Mouse (Mus musculus) monocyte, adult 2 months (primary cell): Measurements from ENCODE around the gene Myom1.
A peak's percentile ranks its signal among the peaks of the same experiment; 100 is the strongest.

Experiments used
- DNase-seq, 2 experiments: peaks; one replicate each; pipeline ENCODE4 v3.0.0; 2022; ENCODE audit warnings: low spot score in 2 of 2, low read depth in 1 of 2

The Myom1 gene

GRCm38 (mm10) chr17:71002081-71002743, at the start of gene Myom1:
Gene Myom1 (plus strand): TSS chr17:71002633.
- peak; percentile 96 to 99 for DNase-seq

DNA sequence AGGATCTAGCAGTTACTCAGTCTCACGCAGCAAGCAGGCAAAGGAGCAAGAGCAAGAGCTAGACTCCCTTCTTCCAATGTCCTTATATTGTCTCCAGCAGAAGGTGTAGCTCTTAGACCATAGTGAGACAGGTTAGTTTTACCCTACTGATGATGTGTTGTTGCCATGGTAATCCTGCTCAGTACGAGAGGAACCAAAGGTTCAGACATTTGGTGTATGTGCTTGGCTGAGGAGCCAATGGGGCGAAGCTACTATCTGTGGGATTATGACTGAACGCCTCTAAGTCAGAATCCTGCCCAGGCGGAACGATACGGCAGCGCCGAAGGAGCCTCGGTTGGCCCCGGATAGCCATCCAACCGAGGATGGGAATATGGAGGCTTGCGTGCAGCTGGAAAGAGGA, 38.9 kb upstream of the Myom1 start:
- DNase-seq = peak; percentile 84 to 98

DNA sequence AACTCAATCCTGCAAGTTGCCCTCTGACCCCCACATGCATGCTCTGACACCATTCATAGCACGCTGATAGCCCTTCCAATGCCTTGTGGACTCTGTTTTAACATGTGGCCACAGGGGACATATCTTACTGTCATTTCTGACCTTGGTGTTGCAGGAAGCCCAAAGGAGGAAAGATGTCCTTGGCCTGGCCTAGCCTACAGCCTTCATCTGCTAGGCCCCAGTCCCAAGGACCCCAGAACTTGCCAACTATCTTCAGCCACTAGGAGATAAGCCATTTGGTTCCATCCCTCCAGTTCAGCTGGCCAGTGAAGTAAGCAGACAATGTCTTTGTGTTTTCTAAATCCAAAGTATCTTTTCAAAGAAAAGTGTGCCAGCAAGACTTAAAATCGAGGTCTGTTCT, 37.2 kb upstream of the Myom1 start:
- no peak for DNase-seq

DNA sequence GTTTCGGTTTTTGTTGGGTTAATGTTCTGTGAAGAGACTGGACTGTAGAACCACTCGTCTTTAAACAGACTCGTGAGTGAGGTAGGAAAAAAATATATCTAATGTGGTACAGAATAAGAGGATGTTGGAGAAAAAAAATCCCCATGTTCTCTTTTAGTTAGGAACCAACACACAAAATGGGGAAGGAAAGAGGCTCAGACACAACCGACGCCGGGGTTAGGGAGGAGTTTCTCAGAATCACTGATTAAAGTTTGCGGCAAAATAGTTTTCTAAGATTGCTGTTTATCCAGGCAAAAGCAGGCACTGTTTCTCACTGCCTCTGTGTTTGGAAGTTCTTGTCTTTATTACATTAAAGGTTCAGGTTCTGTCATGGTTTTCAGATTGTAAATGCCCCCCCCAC, 36.3 kb upstream of the Myom1 start:
- DNase-seq = peak in 1 of 2 experiments; percentile 20

- DNase-seq = no peak
Observed at GRCm38 (mm10) chr17:70967191-70967590, 35.2 kb upstream of the Myom1 start.

- DNase-seq = peak in 1 of 2 experiments; percentile 25
Observed at GRCm38 (mm10) chr17:70967646-70968045, 34.8 kb upstream of the Myom1 start.

DNA sequence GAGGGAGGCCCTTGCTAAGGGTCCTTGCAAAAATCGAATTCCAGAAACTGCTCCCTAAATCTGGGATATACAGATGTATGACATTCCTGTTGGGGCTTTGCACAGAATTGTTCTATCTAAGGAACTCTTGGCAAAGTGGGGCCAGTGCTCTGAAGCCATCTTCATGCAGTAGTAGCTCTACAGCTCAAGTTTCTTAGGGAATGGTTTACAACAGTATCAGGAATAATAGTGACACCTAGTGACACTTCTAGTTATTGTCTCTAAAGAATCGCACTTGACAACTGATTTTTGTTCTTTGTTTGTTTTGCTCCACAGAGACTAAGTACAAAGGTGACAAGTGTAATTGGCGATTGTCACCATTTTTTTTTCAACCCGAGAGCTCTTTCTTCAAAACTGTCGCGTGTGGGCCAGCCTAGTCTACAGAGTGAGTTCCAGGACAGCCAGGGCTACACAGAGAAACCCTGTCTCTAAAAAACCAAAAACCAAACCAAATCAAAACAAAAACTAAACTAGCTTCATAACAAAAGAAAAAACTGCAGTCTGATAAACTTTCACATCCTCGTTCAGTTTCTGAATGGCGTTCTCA, 33.7 kb upstream of the Myom1 start:
- no peak for DNase-seq

DNA sequence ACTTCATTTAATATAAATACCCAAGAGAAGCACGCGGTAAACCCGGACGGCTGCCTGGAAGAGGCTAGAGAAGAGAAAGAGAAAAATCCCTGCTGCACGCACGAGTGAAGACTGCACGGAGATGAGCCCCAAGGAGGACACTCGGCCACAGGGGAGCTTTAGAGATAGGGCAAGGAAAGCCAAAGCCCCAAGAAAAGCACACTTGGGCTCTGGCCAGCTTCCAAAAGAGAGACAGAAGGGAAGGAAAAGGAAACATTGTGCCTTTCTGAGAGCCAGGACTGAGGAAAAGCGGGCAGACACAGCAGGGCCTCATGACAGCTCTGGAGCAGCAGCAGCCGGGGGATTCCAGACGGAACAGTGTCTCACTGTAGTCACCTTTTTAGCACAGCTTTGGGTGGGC, 31.2 kb upstream of the Myom1 start:
- DNase-seq = no peak

DNA sequence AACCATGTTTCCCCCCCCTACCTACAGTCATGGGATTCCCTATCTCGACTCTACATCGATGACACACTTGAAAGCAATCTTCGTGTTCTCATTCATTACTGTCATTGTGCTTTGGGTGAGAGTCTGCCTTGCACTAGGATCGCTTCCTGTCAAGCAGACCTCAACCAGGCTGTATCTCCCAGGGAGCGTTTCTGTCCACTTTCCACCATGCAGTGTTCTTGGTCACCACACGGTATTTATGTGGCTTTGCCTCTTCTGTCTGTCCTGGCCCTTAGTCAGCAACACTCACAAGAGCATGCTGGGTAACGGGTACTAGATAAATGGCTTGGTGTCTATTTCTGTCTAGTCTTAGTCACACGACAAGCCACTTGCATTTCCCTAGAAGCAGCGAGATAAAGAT, 29.0 kb upstream of the Myom1 start:
- no peak for DNase-seq

DNA sequence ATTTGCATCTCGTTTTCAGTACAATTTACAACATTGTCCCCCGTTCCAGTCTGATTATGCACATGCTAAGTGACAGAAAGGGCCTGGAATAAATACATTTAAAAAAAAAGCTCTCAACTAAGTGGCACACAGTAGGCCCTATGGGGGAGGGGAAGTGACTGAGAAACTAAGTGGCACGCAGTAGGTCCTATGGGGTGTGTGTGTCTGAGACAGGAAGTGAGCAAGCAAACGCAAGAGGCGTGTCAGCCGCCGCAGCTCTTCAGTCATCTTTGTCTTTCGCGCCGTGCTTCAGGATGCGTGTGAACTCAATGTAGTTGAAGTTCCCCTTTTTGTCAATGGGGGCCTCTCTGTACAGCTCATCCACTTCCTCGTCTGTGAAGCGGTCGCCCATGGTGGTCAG, 28.4 kb upstream of the Myom1 start:
- peak in 1 of 2 experiments; percentile 44 for DNase-seq

DNA sequence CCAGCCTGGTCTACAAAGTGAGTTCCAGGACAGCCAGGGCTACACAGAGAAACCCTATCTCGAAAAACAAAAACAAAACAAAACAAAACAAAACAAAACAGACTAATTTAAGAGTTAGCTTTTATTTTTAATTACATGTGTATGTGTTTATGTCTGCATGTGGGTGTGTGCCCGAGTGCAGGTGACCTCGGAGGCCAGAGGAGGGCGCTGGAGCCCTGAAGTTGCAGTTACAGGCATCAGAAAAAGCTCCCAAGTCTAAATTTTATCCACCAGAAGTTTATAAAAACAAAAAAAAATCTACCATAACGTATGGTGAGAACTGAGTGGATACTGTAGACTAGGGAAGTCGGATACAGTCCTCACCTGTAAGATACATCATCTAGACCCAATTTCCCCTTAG, 24.6 kb upstream of the Myom1 start:
- no peak for DNase-seq

- no peak for DNase-seq
Observed at GRCm38 (mm10) chr17:70979345-70980223, 22.8 kb upstream of the Myom1 start.

- no peak for DNase-seq
Observed at GRCm38 (mm10) chr17:70985501-70986354, 16.7 kb upstream of the Myom1 start.

DNA sequence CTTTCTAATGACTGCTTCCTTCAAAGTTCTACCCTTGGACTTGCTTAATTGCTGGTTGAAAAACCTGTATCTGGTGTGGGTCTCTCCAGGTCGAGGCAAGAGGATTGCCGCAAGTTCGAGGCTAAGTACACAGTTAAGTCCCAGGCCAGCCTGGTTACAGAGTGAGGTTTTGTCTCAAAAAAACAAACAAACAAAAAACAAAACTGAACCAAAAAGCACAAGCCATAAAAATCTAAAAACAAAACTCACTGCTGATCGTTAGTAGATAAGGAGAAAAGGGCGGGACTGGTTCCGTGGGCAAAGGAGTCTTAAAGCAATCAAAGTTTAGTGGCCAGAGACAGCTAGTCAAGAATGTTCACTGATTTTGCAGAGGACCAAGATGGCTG, 16.1 kb upstream of the Myom1 start:
- DNase-seq = no peak

DNA sequence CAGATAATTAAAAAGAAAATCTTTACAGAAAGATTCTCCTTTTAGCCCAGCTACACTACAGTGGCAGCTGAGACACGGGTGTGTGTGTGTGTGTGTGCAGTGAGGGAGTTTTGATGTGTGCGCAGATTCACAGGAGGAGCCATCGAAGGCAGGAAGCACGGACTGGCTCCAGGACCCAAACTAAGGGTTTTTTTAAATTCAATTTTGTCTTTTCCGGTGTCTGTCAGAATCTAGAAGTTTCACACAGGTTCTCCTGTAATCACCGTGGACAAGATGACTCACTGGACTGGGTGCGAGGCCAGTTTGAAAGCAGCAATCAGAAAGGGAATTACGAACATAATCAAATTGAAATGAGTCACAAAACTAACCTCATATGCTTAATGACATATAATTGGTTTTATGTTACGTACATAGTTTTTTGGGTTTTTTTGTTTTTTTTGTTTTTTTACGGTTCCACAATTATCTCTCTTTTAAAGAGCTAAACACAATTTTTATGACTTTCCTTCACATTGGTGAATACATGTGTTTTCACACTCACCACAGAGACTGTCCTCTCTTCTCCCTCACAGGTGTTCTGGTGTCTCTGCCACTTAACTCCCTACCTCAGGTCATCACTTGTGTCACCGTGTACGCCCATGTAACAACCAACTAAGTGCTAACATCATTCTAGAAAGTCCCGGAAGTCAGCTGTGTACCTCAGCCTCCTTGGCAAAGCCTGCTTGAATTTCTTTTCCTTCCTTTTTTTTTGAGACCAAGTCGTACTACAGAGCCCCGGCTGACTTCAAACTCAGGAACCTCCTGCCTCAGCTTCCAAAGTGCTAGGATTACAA, 15.4 kb upstream of the Myom1 start:
- DNase-seq = no peak

GRCm38 (mm10) chr17:70988337-70988767, 14.1 kb upstream of the Myom1 start:
- no peak for DNase-seq

DNA sequence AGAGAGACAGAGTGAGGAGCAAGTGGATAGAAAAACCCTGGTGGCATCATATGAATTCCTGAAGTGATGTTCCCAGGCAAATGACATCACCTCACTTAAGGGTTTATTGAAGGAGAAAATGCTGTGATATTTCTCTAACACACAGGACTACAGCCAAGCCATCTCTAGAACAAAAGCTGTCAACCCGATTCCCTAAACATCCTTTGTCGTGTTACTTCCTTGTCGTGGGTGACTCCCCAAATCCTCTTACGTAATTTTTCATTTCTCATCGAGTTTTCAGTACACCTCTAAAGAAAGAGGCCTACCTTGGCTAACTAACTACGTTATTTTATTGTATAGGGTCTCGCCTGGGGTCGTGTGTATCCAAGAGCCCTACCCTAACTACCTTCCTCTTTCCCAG, 13.0 kb upstream of the Myom1 start:
- no peak for DNase-seq

GRCm38 (mm10) chr17:70989991-70990390, 12.4 kb upstream of the Myom1 start:
- DNase-seq = no peak

DNA sequence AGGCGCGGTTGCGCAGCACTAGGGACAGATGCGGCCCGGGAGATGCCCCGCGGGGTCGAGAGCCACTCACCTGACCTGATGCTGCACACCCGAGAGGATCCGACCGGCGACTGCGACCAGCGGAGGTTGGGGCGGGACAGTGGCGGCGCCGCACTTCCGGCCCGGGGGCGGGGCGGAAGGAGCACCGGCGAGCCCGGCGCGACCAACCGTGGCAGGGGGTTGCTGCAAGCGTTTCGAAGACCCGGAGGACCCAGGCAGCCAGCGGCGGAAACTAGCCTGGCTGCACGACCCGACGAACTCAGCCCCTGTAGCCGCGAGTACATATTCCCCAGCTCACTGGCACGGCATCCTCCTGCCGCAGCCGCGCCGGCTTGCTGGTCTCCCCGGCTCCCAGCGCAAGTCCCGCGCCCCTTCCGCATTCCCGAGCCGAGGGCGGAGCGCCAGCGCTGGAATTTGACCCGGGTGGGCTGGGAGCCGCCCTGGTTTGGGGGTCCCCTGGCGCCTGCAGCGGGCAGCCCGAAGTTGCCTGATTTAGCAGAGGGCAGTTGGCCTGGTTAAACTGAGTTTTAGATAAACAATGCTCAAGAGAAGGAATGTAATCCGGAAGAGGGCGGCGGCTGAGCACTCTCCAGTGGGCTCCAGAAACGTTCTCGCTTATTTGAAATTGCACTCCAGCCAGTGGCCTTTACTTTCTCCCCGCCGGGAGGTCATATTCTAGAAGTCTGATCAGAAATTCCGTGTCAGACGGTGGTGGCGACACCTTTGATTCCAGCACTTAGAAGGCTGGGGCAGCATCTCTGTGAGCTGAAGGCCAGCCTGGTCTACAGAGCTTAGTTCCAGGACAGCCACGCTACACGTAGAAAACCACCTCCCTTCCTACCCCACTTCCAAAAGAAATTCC, 11.8 kb upstream of the Myom1 start:
- DNase-seq = peak in 1 of 2 experiments; percentile 71
